Mouse (Mus musculus) kidney, adult 18-20 months (tissue): Measurements from ENCODE around the gene Gbf1.

Experiments
- DNase-seq: peaks from one replicate; pipeline ENCODE4 v3.0.0; 2021

The Gbf1 gene

GRCm38 (mm10) chr19:46316846-46317545 lies 164.7 kb downstream of the Gbf1 start:
- DNase-seq = no peak

GRCm38 (mm10) chr19:46317546-46317885 lies 165.2 kb downstream of the Gbf1 start:
- DNase-seq = no peak

- no peak for DNase-seq
These were observed 165.7 kb downstream of the Gbf1 start for GRCm38 (mm10) chr19:46318031-46318471.

GRCm38 (mm10) chr19:46318586-46319378 lies 166.5 kb downstream of the Gbf1 start:
- peak; percentile 47 for DNase-seq

GRCm38 (mm10) chr19:46320076-46320785 lies 167.9 kb downstream of the Gbf1 start:
- DNase-seq = no peak

- DNase-seq = no peak
These were observed 169.0 kb downstream of the Gbf1 start for GRCm38 (mm10) chr19:46321101-46321943.

- DNase-seq = no peak
These were observed 170.1 kb downstream of the Gbf1 start for GRCm38 (mm10) chr19:46322144-46322995.

- DNase-seq = no peak
These were observed 170.8 kb downstream of the Gbf1 start for GRCm38 (mm10) chr19:46322996-46323572.

GRCm38 (mm10) chr19:46323716-46324115 lies 171.4 kb downstream of the Gbf1 start:
- no peak for DNase-seq

- no peak for DNase-seq
These were observed 172.1 kb downstream of the Gbf1 start for GRCm38 (mm10) chr19:46324366-46324765.

GRCm38 (mm10) chr19:46324918-46325317 lies 172.6 kb downstream of the Gbf1 start:
- DNase-seq = no peak

- DNase-seq = no peak
These were observed 173.9 kb downstream of the Gbf1 start for GRCm38 (mm10) chr19:46326019-46326755.

- DNase-seq = peak; percentile 59
These were observed 174.5 kb downstream of the Gbf1 start, which contains the start of gene Psd for GRCm38 (mm10) chr19:46326756-46327305. TSS of gene Psd (minus strand) at chr19:46327156.

GRCm38 (mm10) chr19:46327531-46328064 lies 175.3 kb downstream of the Gbf1 start:
- DNase-seq = no peak

GRCm38 (mm10) chr19:46328081-46329030 lies 176.0 kb downstream of the Gbf1 start, which contains the start of gene Fbxl15:
TSS of gene Fbxl15 (plus strand) at chr19:46328184.
- peak; percentile 96 for DNase-seq

GRCm38 (mm10) chr19:46329031-46329641 lies 176.8 kb downstream of the Gbf1 start:
- no peak for DNase-seq

- peak; percentile 87 for DNase-seq
These were observed 177.6 kb downstream of the Gbf1 start for GRCm38 (mm10) chr19:46329951-46330350.

- no peak for DNase-seq
These were observed 178.4 kb downstream of the Gbf1 start for GRCm38 (mm10) chr19:46330696-46331095.
